Mouse (Mus musculus) MEL-GATA-1-ER (cell line): ENCODE data around the gene Scn10a.

ENCODE experiments used
- DNase-seq: peaks from one replicate; pipeline ENCODE4 v3.0.0-alpha.2; 2012; ENCODE audit warnings: low read depth; ENCODE audit errors: extremely low read depth

Scn10a gene

GRCm38 (mm10) chr9:119641985-119642384 lies 77.1 kb downstream of the Scn10a start:
- peak; percentile 61 for DNase-seq

- DNase-seq, result peak; percentile 66
Observed at GRCm38 (mm10) chr9:119634216-119634843, 84.8 kb downstream of the Scn10a start.

GRCm38 (mm10) chr9:119633475-119633874 lies 85.6 kb downstream of the Scn10a start:
- DNase-seq, result no peak

GRCm38 (mm10) chr9:119632801-119633200 lies 86.3 kb downstream of the Scn10a start:
- DNase-seq, result no peak

GRCm38 (mm10) chr9:119631899-119632533 lies 87.1 kb downstream of the Scn10a start:
- DNase-seq, result peak; percentile 66

GRCm38 (mm10) chr9:119631393-119631898 lies 87.7 kb downstream of the Scn10a start:
- DNase-seq, result no peak

- DNase-seq, result no peak
Observed at GRCm38 (mm10) chr9:119628690-119629268, 90.3 kb downstream of the Scn10a start.

GRCm38 (mm10) chr9:119627227-119627626 lies 91.9 kb downstream of the Scn10a start:
- no peak for DNase-seq

- DNase-seq, result peak; percentile 49
Observed at GRCm38 (mm10) chr9:119624151-119624550, 95.0 kb downstream of the Scn10a start.

GRCm38 (mm10) chr9:119614798-119615197 lies 104.3 kb downstream of the Scn10a start:
- no peak for DNase-seq

GRCm38 (mm10) chr9:119610563-119611166 lies 108.5 kb downstream of the Scn10a start:
- no peak for DNase-seq

- DNase-seq, result no peak
Observed at GRCm38 (mm10) chr9:119606906-119607305, 112.2 kb downstream of the Scn10a start.

- no peak for DNase-seq
Observed at GRCm38 (mm10) chr9:119604607-119605006, 114.5 kb downstream of the Scn10a start.

GRCm38 (mm10) chr9:119598501-119598900 lies 120.6 kb downstream of the Scn10a start:
- no peak for DNase-seq

- DNase-seq, result peak; percentile 19
Observed at GRCm38 (mm10) chr9:119597332-119597731, 121.8 kb downstream of the Scn10a start.

GRCm38 (mm10) chr9:119589592-119589991 lies 129.5 kb downstream of the Scn10a start:
- no peak for DNase-seq

- DNase-seq, result no peak
Observed at GRCm38 (mm10) chr9:119588763-119589449, 130.2 kb downstream of the Scn10a start.

- peak; percentile 14 for DNase-seq
Observed at GRCm38 (mm10) chr9:119580668-119581067, 138.5 kb downstream of the Scn10a start.

- DNase-seq, result no peak
Observed at GRCm38 (mm10) chr9:119580187-119580586, 138.9 kb downstream of the Scn10a start.

- DNase-seq, result no peak
Observed at GRCm38 (mm10) chr9:119578636-119579438, 140.3 kb downstream of the Scn10a start, which contains the start of gene Scn5a. Gene Scn5a, minus strand, starts transcription at chr9:119579016.

- no peak for DNase-seq
Observed at GRCm38 (mm10) chr9:119578311-119578635, 140.8 kb downstream of the Scn10a start.
